Mouse (Mus musculus) forebrain, embryonic 13.5 days (tissue): Measurements from ENCODE around the gene Usp39. TPM values are rescaled to one million over a fixed set of nuclear protein-coding genes. Genes with fewer than 3 reads are reported as not detected.

ENCODE experiments used
- ATAC-seq: fragments of 200-750 bp; cut with Nextera tagmentation; 2 replicates; pipeline ENCODE4 v1.8.0; 2017
- H3K27ac ChIP-seq: fragments of 300-500 bp; sonication (generic); 2 replicates; pipeline ENCODE4 v1.5.1; 2015; ENCODE audit warnings: inconsistent platforms, mild to moderate bottlenecking, moderate library complexity
- H3K27me3 ChIP-seq: fragments of 300-500 bp; sonication (generic); 2 replicates; pipeline ENCODE4 v1.6.1; 2015; ENCODE audit warnings: mild to moderate bottlenecking, inconsistent platforms
- H3K36me3 ChIP-seq: fragments of 300-500 bp; sonication (generic); 2 replicates; pipeline ENCODE4 v1.6.1; 2015; ENCODE audit warnings: mild to moderate bottlenecking, inconsistent platforms; ENCODE audit not compliant: poor library complexity, severe bottlenecking
- H3K4me1 ChIP-seq: fragments of 300-500 bp; sonication (generic); 2 replicates; pipeline ENCODE4 v1.6.1; 2015; ENCODE audit warnings: inconsistent platforms
- H3K4me2 ChIP-seq: fragments of 300-500 bp; sonication (generic); 2 replicates; pipeline ENCODE4 v1.6.1; 2015; ENCODE audit warnings: inconsistent platforms, mild to moderate bottlenecking, moderate library complexity
- H3K4me3 ChIP-seq: fragments of 300-500 bp; sonication (generic); 2 replicates; pipeline ENCODE4 v1.5.1; 2015; ENCODE audit warnings: mild to moderate bottlenecking, inconsistent platforms
- H3K9ac ChIP-seq: fragments of 300-500 bp; sonication (generic); 2 replicates; pipeline ENCODE4 v1.6.1; 2015; ENCODE audit warnings: mild to moderate bottlenecking, inconsistent platforms
- H3K9me3 ChIP-seq: fragments of 300-500 bp; sonication (generic); replicated peaks from 2 replicates; pipeline ENCODE4 v1.6.1; 2016; ENCODE audit warnings: inconsistent platforms
- WGBS: fragments of 180-500 bp; shearing (Covaris S2); methylation state at CpG from one replicate; pipeline ENCODE4 v1.1.7; 2015; 5-methylcytosine and 5-hydroxymethylcytosine counted together
- polyA plus RNA-seq: library from polyadenylated mRNA; unstranded; fragments of >200 nt; fragmentation: Nextera tagmentation; extraction: Ambion mirVana; gene quantifications from 2 replicates; pipeline ENCODE4 v1.2.1, GENCODE M21; 2015

Gene Usp39
- polyA plus RNA-seq, 1 experiment from 2014 or later, result 64.8 TPM

DNA sequence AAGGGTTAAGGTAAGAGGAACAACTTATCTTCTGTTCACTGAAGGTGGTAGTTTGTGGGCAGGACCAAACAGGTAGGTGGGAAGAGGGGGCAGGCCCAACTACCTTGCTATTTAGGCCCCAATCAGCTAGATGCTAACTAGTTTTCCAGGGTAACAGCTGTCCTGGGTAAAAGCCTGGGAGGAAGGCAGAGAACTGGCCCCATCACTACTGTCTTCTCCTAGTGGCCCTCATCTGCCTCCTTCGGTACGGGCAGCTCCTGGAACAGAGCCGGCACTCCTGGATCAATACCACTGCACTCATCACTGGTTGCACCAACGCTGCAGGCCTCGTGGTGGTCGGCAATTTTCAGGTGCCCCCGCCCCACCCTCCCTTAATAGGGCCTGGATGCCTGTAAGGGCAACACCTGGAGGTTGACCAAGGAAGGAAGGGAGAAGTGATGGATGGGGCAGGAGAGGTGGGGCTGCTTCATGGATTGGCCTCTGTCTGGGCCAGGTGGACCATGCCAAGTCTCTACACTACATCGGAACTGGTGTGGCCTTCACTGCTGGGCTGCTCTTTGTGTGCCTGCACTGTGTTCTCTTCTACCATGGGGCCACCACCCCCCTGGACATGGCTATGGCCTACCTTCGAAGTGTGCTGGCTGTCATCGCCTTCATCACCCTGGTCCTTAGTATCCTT lies 13.2 kb upstream of the Usp39 start:
- H3K27ac ChIP-seq, result no peak overlapping the region
- H3K4me1 ChIP-seq, result peaks cover 32% of the 10 kb centered on the region
- no peak overlapping the region for H3K9ac ChIP-seq
- H3K27me3 ChIP-seq, result no peaks in the 10 kb centered on the region
- no peaks in the 10 kb centered on the region for H3K9me3 ChIP-seq
- WGBS, result 92% methylated on average over 10 of the region's 10 CpGs
- no peak overlapping the region for H3K4me3 ChIP-seq
- H3K4me2 ChIP-seq, result no peak overlapping the region
- ATAC-seq, result no peak
- H3K36me3 ChIP-seq, result peaks cover 36% of the 10 kb centered on the region

DNA sequence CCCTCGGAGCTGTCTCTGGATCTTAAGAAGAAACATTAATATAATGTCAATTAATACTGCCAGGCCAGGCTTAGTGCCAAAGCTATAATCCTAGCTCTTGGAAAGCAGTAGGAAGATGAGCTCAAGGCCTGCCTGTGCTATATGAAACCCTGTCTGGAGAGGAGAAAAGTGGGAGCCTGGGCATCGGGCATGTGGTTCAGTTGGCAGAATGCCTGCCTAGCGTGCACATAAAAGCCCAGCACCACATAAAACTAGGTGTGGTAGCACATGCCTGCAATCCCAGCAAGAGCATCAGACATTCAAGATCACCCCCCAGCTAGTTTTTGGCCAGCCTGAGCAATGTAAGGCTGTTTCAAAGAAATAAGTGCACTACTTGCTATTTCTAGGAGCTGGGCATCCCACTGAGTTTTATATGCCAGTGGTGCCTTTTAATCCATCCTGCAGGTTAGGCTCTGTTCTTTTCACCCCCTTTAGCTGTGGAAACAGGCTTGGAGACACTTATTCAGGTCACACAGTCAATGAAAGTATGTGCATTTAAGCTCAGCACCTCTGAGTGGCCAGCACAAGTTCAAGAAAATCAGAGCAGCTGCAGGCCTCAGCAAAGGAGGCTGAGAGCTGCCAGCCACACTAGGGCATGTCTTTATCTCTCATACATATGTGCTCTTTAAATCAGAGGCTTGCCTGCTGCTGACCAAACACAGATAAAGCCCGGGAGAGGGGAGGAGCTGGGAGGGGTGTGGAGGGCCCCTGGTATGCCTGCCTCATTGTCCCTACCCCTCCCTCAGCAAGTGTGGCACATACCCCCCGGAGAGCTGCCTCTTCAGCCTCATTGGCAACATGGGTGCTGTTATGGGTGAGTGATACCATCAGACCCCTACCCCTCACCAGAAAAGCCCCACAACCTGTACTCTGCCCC lies 12.4 kb upstream of the Usp39 start:
- WGBS, result 85% methylated on average over 5 of the region's 5 CpGs
- no peaks in the 10 kb centered on the region for H3K9me3 ChIP-seq
- H3K27ac ChIP-seq, result no peak overlapping the region
- peaks cover 32% of the 10 kb centered on the region for H3K4me1 ChIP-seq
- ATAC-seq, result no peak
- no peaks in the 10 kb centered on the region for H3K27me3 ChIP-seq
- peaks cover 36% of the 10 kb centered on the region for H3K36me3 ChIP-seq
- H3K4me3 ChIP-seq, result no peak overlapping the region
- no peak overlapping the region for H3K4me2 ChIP-seq
- H3K9ac ChIP-seq, result no peak overlapping the region

- H3K9me3 ChIP-seq, result no peaks in the 10 kb centered on the region
- H3K27me3 ChIP-seq, result no peaks in the 10 kb centered on the region
- no peak overlapping the region for H3K27ac ChIP-seq
- no peak for ATAC-seq
- WGBS, result 38% methylated on average over 8 of the region's 8 CpGs
- H3K4me3 ChIP-seq, result peak overlapping the region; percentile 56
- peak overlapping the region; percentile 98 for H3K4me2 ChIP-seq
- H3K4me1 ChIP-seq, result peaks cover 28% of the 10 kb centered on the region
- H3K9ac ChIP-seq, result peak overlapping the region; percentile 76
- H3K36me3 ChIP-seq, result peaks cover 37% of the 10 kb centered on the region
These were observed 11.1 kb upstream of the Usp39 start for GRCm38 (mm10) chr6:72356001-72356532.

DNA sequence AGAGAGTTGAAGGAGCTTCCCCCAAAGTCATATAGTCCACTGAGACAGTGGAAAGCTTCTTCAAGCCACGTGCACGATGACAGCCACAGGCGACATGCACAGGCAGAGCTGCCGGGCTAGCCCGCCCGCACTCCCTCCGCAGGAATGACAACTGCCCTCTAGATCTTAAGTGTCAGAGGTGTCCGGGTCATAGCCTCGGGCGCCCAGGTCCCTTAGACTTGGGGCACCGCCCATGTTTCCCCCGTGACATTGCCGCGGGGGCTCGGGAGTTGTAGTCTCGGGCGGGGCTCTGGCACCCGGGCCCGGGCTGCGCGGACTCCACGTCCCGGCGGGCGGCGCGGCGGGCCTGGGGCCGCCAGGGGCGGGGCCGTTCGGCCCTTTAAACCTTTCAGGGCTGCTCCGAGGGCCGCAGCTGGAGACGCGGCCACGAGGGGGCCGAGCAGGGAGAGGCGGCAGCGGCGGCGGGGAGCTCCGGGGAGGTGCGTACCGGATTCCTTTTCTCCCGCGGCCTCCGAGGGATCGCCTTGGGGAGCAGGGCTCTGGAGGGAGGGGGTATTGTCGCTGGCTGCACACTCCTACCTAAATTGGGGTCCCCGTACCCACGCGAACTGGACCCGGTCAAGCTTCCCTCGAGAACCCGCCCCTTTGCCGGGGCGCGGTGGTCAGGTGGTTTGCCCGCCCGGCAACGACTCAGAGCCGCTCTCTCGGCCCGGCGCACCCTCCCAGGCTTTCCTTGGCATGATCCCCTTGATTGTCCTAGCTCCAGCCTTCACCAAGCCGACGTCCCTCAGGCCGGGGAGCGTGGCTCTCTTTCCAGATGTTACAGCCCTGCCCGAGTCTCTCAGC lies 10.3 kb upstream of the Usp39 start, which contains the start of gene Tmem150a:
Gene Tmem150a, plus strand, starts transcription at position 382 of the 846 bp plus-strand sequence.
- Histone ChIP-seq H3K9me3 (no peaks in the 10 kb centered on the region), H3K9ac (peak within 1 kb of the TSS; percentile 76), H3K4me1 (peaks cover 21% of the 10 kb centered on the region), H3K36me3 (peaks cover 41% of the 10 kb centered on the region), H3K4me2 (peak within 1 kb of the TSS; percentile 98), H3K4me3 (peak within 1 kb of the TSS; percentile 56), H3K27ac (peak within 1 kb of the TSS; percentile 35; the same call in 1 of the 2 replicates), H3K27me3 (no peaks in the 10 kb centered on the region)
- under 1% methylated on average over 68 of the region's 71 CpGs for WGBS
- peak; percentile 85 for ATAC-seq

DNA sequence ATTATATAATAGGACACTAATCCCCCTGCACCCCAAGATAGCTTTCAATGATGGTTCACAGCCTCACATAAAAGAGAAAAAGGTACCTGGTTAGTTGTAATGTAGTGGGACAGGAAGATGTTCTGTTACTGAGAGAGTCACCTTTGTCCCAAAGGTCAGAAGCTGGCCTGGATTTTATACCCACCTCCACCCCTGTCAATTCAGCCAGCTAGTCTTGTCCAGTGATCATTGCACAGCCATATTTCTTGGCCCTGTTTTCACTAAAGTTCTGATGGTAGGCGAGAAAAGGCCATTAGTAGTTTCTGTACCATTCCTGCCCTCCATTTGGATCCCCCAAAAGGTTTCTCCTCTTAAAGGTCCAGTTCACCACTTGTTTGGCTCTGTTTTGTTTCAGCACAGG lies 9.0 kb upstream of the Usp39 start:
- Histone ChIP-seq H3K9me3 (no peaks in the 10 kb centered on the region), H3K9ac (no peak overlapping the region), H3K27me3 (no peaks in the 10 kb centered on the region), H3K27ac (no peak overlapping the region), H3K4me1 (peaks cover 28% of the 10 kb centered on the region), H3K4me3 (no peak overlapping the region), H3K4me2 (no peak overlapping the region), H3K36me3 (peaks cover 41% of the 10 kb centered on the region)
- ATAC-seq, result no peak
- WGBS, result 65% methylated on average over 1 of the region's 1 CpGs

GRCm38 (mm10) chr6:72352636-72353405 lies 7.8 kb upstream of the Usp39 start:
- 82% methylated on average over 5 of the region's 5 CpGs for WGBS
- Histone ChIP-seq H3K36me3 (peaks cover 34% of the 10 kb centered on the region), H3K4me3 (no peak overlapping the region), H3K27me3 (no peaks in the 10 kb centered on the region), H3K4me2 (no peak overlapping the region), H3K27ac (no peak overlapping the region), H3K4me1 (peaks cover 40% of the 10 kb centered on the region), H3K9me3 (no peaks in the 10 kb centered on the region), H3K9ac (no peak overlapping the region)
- no peak for ATAC-seq

- Histone ChIP-seq H3K36me3 (peaks cover 26% of the 10 kb centered on the region), H3K9ac (no peak overlapping the region), H3K4me1 (peaks cover 47% of the 10 kb centered on the region), H3K27me3 (no peaks in the 10 kb centered on the region), H3K4me3 (no peak overlapping the region), H3K9me3 (no peaks in the 10 kb centered on the region), H3K4me2 (no peak overlapping the region), H3K27ac (no peak overlapping the region)
- ATAC-seq, result no peak
- 92% methylated on average over 2 of the region's 2 CpGs for WGBS
These were observed 5.2 kb upstream of the Usp39 start for GRCm38 (mm10) chr6:72350214-72350613.

GRCm38 (mm10) chr6:72348411-72348810 lies 3.4 kb upstream of the Usp39 start:
- WGBS, result 83% methylated on average over 10 of the region's 10 CpGs
- peak overlapping the region; percentile 87 for H3K4me3 ChIP-seq
- H3K36me3 ChIP-seq, result peaks cover 26% of the 10 kb centered on the region
- H3K27me3 ChIP-seq, result no peaks in the 10 kb centered on the region
- peaks cover 51% of the 10 kb centered on the region for H3K4me1 ChIP-seq
- H3K27ac ChIP-seq, result 0 out of 2 replicates have a peak overlapping the region, but pooled peaks have one; percentile 4
- no peaks in the 10 kb centered on the region for H3K9me3 ChIP-seq
- H3K9ac ChIP-seq, result no peak overlapping the region
- peak overlapping the region; percentile 89 for H3K4me2 ChIP-seq
- ATAC-seq, result no peak

DNA sequence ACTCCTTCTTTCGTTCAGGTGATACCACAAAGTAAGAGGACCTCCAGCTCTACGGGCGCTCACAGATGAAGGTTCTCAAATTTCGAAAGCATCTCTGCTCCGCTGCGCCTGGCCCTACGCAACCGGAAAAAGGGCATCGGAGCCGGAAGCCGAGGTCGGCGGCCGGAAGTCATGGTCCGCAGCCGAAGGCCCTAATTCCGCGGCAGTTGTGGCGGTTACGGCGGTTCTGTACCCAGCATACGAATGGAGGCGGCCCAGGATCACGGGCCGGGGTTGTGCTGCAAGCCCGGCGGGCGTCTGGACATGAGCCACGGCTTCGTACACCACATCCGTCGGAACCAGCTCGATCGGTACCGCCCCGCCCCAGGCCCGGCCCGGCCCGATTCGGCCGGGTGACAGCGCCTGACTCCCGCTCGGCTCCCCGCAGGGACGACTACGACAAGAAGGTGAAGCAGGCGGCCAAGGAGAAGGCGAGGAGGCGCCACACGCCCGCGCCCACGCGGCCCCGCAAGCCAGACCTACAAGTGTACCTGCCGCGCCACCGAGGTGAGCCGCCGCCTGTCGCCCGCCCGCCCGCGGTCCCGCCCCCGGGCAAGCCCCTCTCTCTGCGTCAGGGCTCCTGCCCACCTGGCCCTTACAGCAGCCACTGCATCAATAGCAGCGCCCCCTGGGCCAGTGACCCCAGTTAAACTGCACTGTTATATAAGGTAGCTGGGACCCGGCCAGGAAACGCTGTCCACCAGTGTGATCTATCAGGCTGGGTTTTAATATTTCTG lies 2.4 kb upstream of the Usp39 start, which contains the start of gene 0610030E20Rik:
Gene 0610030E20Rik, plus strand, starts transcription at position 152 of the 776 bp plus-strand sequence.
- peak; percentile 72 for ATAC-seq
- H3K27ac ChIP-seq, result peak within 1 kb of the TSS; percentile 77
- peak within 1 kb of the TSS; percentile 87 for H3K4me3 ChIP-seq
- under 1% methylated on average over 68 of the region's 72 CpGs for WGBS
- H3K27me3 ChIP-seq, result no peaks in the 10 kb centered on the region
- peak within 1 kb of the TSS; percentile 96 for H3K9ac ChIP-seq
- peak within 1 kb of the TSS; percentile 89 for H3K4me2 ChIP-seq
- peaks cover 30% of the 10 kb centered on the region for H3K36me3 ChIP-seq
- peaks cover 55% of the 10 kb centered on the region for H3K4me1 ChIP-seq
- H3K9me3 ChIP-seq, result no peaks in the 10 kb centered on the region

GRCm38 (mm10) chr6:72346261-72346660 lies 1.3 kb upstream of the Usp39 start:
- no peak overlapping the region; the same call in 1 of the 2 replicates for H3K4me2 ChIP-seq
- H3K27ac ChIP-seq, result no peak overlapping the region
- H3K9me3 ChIP-seq, result no peaks in the 10 kb centered on the region
- peaks cover 31% of the 10 kb centered on the region for H3K36me3 ChIP-seq
- H3K9ac ChIP-seq, result no peak overlapping the region
- ATAC-seq, result no peak
- peaks cover 52% of the 10 kb centered on the region for H3K4me1 ChIP-seq
- H3K4me3 ChIP-seq, result 0 out of 2 replicates have a peak overlapping the region, but pooled peaks have one; percentile 87
- H3K27me3 ChIP-seq, result no peaks in the 10 kb centered on the region
- 81% methylated on average over 4 of the region's 4 CpGs for WGBS
